Mouse (Mus musculus): ENCODE measurements around the gene Tbrg1. TPM values are rescaled to one million over a fixed set of nuclear protein-coding genes. Genes with fewer than 3 reads are reported as not detected.

Tbrg1 gene
- 10 to 100 TPM; 31.9 to 34.0 TPM for total RNA-seq (2021)
- long read RNA-seq, experiment 1, transcript Tbrg1-201 (9 exons, 1,984 nt): major isoform, 44 of 48 reads
- long read RNA-seq, experiment 1, partial matches to known transcripts: 2 of 48 reads
- long read RNA-seq, experiment 1, other reads (novel, unspliced or antisense): 2 of 48 reads
- long read RNA-seq, experiment 2, transcript Tbrg1-201 (9 exons, 1,984 nt): major isoform, 21 of 24 reads
- long read RNA-seq, experiment 2, partial matches to known transcripts: 2 of 24 reads
- long read RNA-seq, experiment 2, other reads (novel, unspliced or antisense): 0 of 24 reads

DNA sequence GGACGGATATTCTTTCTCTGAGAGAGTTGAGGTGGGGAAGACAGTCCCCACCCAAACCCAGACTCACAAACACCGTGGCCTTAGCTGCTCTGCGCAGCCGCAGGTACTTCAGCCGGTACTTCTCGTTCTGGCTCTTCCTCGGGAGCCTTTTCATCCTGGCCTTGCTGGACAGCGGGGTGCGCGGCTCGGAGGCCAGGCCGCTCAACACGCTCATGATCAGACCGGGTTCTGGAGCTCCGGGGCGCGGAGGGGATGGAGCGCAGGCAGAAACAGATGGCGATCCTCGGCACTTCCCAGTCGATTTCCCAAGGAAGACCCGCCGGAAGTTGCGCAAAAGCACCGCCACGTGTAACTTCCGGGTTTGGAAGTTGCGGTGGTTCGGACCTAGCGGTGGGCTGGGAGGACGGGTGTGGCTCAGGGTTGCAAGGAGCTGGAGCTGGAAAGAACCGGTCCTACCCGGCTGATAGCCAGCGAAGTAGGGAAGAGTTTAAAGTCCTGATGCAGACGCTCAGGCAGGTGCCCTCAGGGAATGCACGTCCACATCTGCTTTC is at the start of gene Tbrg1:
Tbrg1 (minus strand) TSS at position 382 of the 551 bp plus-strand sequence.
- peak; percentile 91 for DNase-seq

DNA sequence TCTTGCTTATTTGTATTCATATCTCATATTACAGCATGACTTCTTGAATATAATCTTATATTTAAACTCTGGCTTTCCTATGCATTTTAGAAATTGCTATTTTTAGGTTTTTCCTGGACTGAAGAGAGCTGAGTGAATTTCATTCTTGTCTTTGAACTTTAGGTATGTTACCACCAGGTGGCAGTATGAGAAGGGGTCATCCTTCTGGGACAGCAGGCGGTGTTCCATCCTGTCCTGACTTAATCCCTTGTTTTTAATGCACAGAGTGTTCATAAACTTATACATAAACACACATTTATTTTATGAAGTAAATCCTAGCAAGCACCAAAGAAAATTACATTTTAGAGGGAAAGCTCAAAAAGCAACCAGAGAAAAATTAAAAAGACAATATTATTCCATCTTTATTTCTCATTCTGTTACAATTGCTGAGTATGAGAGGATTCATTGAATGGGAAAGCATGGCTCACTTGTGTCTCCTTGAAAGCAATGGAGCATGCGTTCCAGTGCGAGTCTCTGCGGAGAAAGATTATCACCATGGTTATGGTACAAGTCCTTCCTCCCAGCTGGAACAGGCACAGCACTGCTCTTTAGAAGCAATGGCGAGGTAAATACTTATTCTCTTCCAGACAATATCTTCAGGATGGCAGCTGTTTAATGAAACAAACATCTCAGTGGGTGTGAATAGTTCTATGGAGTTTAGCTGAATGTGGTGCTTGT is 33.0 kb upstream of the Tbrg1 start:
- DNase-seq: peak in 1 of 2 experiments; percentile 28

- DNase-seq: no peak
Measured at GRCm38 (mm10) chr9:37687941-37688303, 30.8 kb upstream of the Tbrg1 start.

GRCm38 (mm10) chr9:37687288-37687940 is 30.3 kb upstream of the Tbrg1 start:
- no peak for DNase-seq

- no peak for DNase-seq
Measured at GRCm38 (mm10) chr9:37681123-37681522, 24.0 kb upstream of the Tbrg1 start.

- no peak for DNase-seq
Measured at GRCm38 (mm10) chr9:37675287-37675686, 18.2 kb upstream of the Tbrg1 start.

- DNase-seq: no peak
Measured at GRCm38 (mm10) chr9:37670261-37670660, 13.1 kb upstream of the Tbrg1 start.

DNA sequence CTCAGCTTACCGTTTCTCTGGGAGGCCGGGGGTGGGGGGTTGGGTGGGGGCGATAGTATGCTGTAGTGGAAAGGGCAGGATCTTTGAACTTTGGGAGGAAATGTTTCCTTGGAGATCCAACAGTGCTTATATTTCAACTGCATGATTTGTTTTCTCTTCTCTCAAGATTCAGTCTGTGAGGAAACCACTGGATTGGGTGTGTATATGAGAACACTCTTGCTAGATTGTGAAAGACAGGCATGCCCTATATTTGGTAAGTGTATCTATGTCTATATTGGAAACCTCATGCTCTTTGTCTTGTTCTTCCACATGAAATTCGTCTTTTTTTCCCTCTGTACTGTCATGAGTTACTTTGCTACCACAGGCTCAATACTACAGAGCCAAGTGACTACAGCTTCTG is 12.6 kb upstream of the Tbrg1 start:
- DNase-seq: no peak

DNA sequence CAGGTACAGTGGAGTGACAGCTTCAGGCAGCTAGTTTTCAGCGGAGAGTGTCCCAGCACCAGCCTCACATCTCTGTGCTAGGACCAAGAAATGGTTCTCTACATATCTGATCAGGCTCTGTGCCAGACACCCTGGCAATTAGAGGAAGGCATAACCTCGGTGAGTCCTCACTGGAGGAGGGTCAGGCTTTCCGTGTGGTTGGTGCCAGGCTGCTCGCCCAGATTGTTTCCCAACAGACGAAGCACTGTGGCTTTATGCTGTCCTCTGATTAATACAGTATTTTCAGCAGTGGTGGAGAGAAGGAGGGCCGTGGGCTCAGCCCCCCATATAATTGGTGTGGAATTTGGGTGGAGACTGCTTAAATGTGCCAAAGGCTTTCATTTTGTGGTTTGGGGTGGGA is 12.0 kb upstream of the Tbrg1 start, which contains the start of gene Panx3:
Panx3 (minus strand) TSS at position 121 of the 400 bp plus-strand sequence.
- no peak for DNase-seq

GRCm38 (mm10) chr9:37666045-37666444 is 8.9 kb upstream of the Tbrg1 start:
- no peak for DNase-seq

GRCm38 (mm10) chr9:37664604-37665003 is 7.5 kb upstream of the Tbrg1 start:
- DNase-seq: no peak

GRCm38 (mm10) chr9:37663210-37663609 is 6.1 kb upstream of the Tbrg1 start:
- DNase-seq: no peak

DNA sequence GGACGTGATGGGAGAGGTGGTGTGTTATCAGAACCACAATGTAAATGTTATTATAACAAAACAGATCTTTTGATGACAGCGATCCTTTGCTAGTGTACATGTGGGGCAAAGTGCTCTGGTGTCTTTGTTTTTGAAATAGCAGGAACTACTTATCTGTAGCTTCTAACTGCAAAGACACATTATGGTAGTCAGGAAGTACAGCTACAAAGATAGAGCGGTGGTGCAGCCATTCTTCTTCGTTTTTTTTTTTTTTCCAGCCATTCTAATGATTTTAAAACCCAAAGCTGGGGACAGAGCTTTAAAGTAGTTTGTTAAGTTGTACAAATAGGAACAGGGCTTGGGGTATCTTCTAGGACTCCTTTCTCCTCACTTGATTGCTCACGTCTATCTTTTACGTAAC is 2.3 kb upstream of the Tbrg1 start:
- DNase-seq: no peak

DNA sequence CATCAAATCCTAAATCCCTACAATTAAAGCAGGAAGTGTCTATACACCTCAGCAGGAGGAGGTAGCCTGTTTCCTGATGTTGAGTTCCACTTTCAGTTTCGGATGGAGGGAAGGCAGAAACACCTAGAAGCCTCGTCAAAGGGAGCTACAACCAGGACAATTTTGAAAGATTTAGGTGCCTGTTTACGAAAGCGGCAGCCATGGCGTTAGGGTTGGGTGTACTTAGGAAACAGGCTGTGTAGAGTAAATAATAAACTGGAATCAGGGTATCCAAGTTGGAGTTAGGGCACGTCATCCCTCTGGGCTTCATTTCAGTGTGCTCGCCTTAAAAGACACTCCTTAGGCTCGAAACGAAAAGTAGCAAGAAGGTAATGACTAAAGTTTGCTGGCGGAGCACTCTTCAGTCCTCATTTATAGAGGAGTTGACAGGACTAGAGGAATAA is 652 bp downstream of the Tbrg1 start:
- DNase-seq: peak; percentile 25 to 49

- DNase-seq: no peak
Measured at GRCm38 (mm10) chr9:37655961-37656360, 1.2 kb downstream of the Tbrg1 start.

- DNase-seq: no peak
Measured at GRCm38 (mm10) chr9:37653836-37654235, 3.3 kb downstream of the Tbrg1 start.

DNA sequence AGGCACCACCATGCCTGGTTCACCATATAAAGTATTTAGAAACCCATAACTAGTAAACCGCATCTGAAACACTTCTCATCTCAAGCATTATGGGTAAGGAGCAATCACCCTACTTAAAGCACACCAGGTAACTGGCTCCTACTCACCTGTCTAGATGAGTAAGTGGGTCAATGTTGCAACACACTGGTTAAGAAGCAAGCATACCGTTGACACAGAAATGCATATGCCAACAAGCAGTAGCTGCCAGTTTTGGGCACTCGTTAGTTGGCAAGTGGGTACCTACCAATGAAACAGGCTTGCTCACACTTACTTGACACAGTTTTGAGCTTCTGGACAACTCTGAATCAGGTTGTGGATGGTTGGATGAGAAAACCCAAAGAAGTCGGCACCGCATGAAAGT is 6.5 kb downstream of the Tbrg1 start:
- no peak for DNase-seq

DNA sequence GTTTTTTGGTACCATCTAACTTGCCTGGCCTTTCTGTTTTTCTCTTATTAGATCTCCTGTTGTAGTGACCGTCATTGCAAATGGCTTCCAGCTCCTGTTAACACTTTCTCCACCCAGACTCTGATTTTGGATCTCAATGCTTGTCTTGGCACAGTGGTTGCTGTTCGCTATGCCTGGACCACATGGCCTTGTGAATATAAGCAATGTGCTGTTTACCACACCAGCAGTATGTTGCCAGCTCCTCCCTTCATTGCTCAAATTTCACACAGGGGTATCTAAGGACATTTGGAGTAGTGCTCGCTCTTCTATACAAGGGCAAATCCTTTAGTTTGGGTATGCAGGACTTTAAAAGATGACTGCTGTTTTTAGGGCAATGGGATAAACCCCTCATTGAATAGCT is 10.9 kb downstream of the Tbrg1 start:
- no peak for DNase-seq

DNA sequence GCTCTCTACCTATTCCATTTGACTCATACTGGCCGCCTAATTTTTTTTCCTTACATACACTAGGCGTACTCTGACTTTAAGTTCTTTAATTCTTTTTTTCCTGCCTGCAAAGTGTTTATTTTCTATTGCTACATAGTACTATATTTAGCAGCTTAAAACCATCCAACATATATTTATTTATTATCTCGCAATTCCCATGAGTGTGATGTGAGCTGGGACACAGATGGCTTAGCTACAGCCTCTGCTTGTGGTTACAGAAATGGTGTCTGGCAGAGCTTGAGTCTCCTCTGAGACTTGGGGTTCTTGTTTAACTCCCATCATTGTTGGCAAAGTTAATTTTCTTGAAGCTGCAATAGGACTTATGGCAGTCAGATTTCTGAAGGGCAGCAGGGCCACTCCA is 18.4 kb downstream of the Tbrg1 start:
- DNase-seq: no peak

- DNase-seq: no peak
Measured at GRCm38 (mm10) chr9:37636800-37637542, 20.1 kb downstream of the Tbrg1 start.

DNA sequence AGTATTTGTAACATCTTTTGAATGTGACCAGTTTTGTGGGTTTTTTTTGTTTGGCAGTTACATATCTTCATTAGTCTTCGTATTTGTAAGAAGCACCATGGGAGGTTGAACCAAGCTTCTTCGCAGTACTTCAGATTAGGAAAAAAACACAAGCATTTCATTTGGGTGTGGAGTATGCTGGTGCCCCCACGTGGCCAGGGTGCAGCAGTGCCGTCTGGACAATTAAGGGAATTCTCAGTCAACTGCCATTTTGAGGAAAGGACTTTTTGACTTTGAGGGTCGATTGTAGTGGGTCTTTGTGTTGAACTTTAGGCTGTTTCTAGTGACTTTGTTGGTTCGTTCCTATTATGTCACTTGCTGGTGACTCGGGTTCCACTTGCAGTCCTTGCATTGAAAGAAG is 20.8 kb downstream of the Tbrg1 start:
- DNase-seq: peak; percentile 23 to 68

DNA sequence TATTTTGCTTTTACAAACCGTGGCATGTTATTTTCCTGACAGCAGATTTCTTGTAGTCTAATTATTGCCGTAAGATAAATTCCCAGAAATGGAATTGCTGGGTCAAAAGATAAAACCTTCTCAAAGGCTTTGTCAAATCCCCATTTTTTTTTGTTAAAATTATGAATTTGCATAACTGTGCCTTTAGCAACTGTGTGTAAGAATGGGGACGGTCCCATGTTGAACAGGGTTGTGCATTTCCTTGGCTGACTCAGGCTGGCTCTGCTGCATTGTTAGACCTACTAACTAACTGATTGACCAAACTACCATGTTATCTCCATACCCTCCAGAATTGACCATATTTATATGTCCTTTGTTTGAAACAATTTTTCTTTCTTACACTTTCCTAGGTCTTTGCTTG is 22.8 kb downstream of the Tbrg1 start:
- DNase-seq: no peak
